Mouse (Mus musculus) heart, adult 2 months (tissue): ENCODE measurements at regions not wholly inside any gene's neighbourhood (a gene's known extent, or its start where the extent isn't known, plus 50 kb on each side); places are given as distances from the start of the nearest gene placed in this dataset.

Experiments used
- CTCF ChIP-seq: fragments of 200-600 bp; IDR thresholded peaks from 2 replicates; pipeline ENCODE4 v1.8.1; 2022; ENCODE audit warnings: antibody characterized with exemption, mild to moderate bottlenecking, moderate library complexity
- EP300 ChIP-seq: fragments of 200-500 bp; IDR thresholded peaks from 2 replicates; pipeline ENCODE4 v1.6.1; 2011; ENCODE audit warnings: low read depth, low read length, control low read depth; ENCODE audit not compliant: insufficient read depth
- POLR2A ChIP-seq: fragments of 200-500 bp; IDR thresholded peaks from 2 replicates; pipeline ENCODE4 v1.6.1; 2011; ENCODE audit warnings: mild to moderate bottlenecking, low read depth, low read length, control low read depth; ENCODE audit not compliant: insufficient read depth

GRCm38 (mm10) chr10:19448838-19449559, 92.7 kb downstream of the Olig3 start:
- no peak for TF ChIP-seq POLR2A
- no peak for TF ChIP-seq CTCF
- no peak for TF ChIP-seq EP300
